Mouse (Mus musculus) ES-E14 (cell line): ENCODE measurements around the gene Cpz. TPM values are rescaled to one million over a fixed set of nuclear protein-coding genes. Genes with fewer than 3 reads are reported as not detected.

Experiments used
- DNase-seq: peaks from one replicate; pipeline ENCODE4 v3.0.0-alpha.2; 2013; ENCODE audit warnings: low read depth, low spot score
- H3K27ac ChIP-seq: 2 replicates; pipeline ENCODE4 v1.5.1; 2012; ENCODE audit warnings: low read depth, mild to moderate bottlenecking, low read length, moderate library complexity, mixed read lengths; ENCODE audit not compliant: poor library complexity, insufficient read depth, severe bottlenecking
- H3K36me3 ChIP-seq: 2 replicates; pipeline ENCODE4 v1.6.1; 2012; ENCODE audit warnings: mild to moderate bottlenecking, low read length, moderate library complexity, mixed read lengths; ENCODE audit not compliant: control insufficient read depth, poor library complexity, insufficient read depth, severe bottlenecking
- H3K4me1 ChIP-seq, 2 experiments: fragments of 150-350 bp in 1 of 2; sonication (generic) in 1 of 2; 2 replicates each; pipeline ENCODE4 v1.6.1; 2012; ENCODE audit warnings: low read length in 2 of 2, mild to moderate bottlenecking in 1 of 2, mixed read lengths in 1 of 2; ENCODE audit not compliant: control insufficient read depth in 2 of 2, insufficient read depth in 2 of 2, poor library complexity in 1 of 2
- H3K4me3 ChIP-seq, 2 experiments: fragments of 150-350 bp in 1 of 2; sonication (generic) in 1 of 2; 2 replicates each; pipeline ENCODE4 v1.5.1; 2012; ENCODE audit warnings: low read length in 2 of 2, low read depth in 1 of 2, mild to moderate bottlenecking in 1 of 2, mixed read lengths in 1 of 2; ENCODE audit not compliant: insufficient read depth in 1 of 2, poor library complexity in 1 of 2, severe bottlenecking in 1 of 2
- H3K9ac ChIP-seq: 2 replicates; pipeline ENCODE4 v1.6.1; 2012; ENCODE audit warnings: low read depth, mild to moderate bottlenecking, low read length, mixed read lengths; ENCODE audit not compliant: poor library complexity, insufficient read depth, severe bottlenecking
- H3K9me3 ChIP-seq: fragments of 150-350 bp; sonication (generic); 2 replicates; pipeline ENCODE4 v1.6.1; 2012; ENCODE audit warnings: low read depth, mild to moderate bottlenecking, low read length; ENCODE audit not compliant: control insufficient read depth, insufficient read depth
- CHD2 ChIP-seq: IDR thresholded peaks from 2 replicates; pipeline ENCODE4 v1.6.1; 2014; ENCODE audit warnings: mild to moderate bottlenecking, low read depth, low read length, inconsistent platforms
- HCFC1 ChIP-seq: IDR thresholded peaks from 2 replicates; pipeline ENCODE4 v1.6.1; 2012; ENCODE audit warnings: low read length, inconsistent platforms, borderline replicate concordance; ENCODE audit not compliant: insufficient read depth
- MAFK ChIP-seq: IDR thresholded peaks from 2 replicates; pipeline ENCODE4 v1.6.1; 2014; ENCODE audit warnings: mild to moderate bottlenecking, low read depth, low read length, inconsistent platforms; ENCODE audit not compliant: insufficient read depth
- ZC3H11A ChIP-seq: IDR thresholded peaks from 2 replicates; pipeline ENCODE4 v1.6.1; 2012; ENCODE audit warnings: low read depth, mild to moderate bottlenecking, inconsistent platforms, low read length, borderline replicate concordance
- ZNF384 ChIP-seq: IDR thresholded peaks from 2 replicates; pipeline ENCODE4 v1.6.1; 2012; ENCODE audit warnings: low read depth, low read length, inconsistent platforms
- in situ Hi-C, 2 experiments: fragments of 600-800 bp; cut with MboI; formaldehyde crosslinking; loops; one replicate each; pipeline ENCODE4 v1.15.1; 2025; ENCODE audit warnings: low sequenced_read_pairs in 2 of 2, inconsistent platforms in 1 of 2; ENCODE audit not compliant: unreplicated experiment in 2 of 2
- total RNA-seq: library from RNA; depleted of rRNA; stranded (reverse); fragments of 300-350 nt; gene quantifications from 2 replicates; pipeline ENCODE4 v1.2.3, GENCODE M21; 2012

The Cpz gene
- total RNA-seq, 1 experiment = 4.3 TPM

DNA sequence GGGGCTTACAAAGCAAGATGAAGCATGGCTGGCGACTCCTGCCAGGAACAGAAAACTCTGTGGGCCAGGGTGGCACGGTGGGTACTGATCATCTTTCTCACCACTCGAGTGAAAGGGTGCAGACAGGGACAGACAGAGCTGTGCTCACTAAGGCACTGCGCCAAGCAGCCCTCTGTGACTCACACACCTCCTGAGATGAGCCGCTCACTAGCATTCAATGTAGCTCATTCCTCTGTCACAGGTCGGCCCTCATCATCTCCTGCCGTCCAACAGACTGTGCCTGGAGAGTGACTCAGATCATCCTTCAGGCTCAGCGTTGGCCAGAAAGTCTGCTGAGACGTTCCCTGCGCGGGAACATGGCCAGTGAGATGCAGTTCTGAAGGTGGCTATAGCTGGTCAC is 8.7 kb downstream of the Cpz start:
- Histone ChIP-seq H3K4me3 (no peak overlapping the region), H3K9ac (no peak overlapping the region), H3K36me3 (no peaks in the 10 kb centered on the region), H3K27ac (no peak overlapping the region), H3K9me3 (no peaks in the 10 kb centered on the region), H3K4me1 (no peaks in the 10 kb centered on the region)
- in situ Hi-C loops = no loop called here
- DNase-seq = no peak
- no peak for TF ChIP-seq CHD2
- TF ChIP-seq HCFC1 = no peak
- TF ChIP-seq ZNF384 = no peak
- no peak for TF ChIP-seq ZC3H11A
- no peak for TF ChIP-seq MAFK

DNA sequence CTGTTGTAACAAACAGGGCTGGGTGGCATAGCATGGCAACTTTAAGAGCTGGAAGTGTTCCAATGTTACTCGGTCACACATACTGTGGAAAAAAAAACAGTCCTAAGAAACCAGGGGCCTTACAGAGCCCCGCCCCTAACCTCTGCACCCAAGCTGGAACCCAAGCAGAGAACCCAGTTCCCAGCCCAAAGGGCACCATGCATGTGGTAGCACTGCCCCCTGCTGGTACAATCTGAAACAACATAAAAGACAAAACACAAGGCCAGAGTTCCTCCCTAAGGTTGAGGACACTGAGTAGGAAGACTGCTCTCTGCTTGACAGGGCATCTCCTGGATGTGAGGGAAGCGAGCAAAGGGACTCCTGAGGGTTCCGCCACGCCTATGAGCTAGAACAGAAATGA is 14.9 kb downstream of the Cpz start:
- no peak overlapping the region for H3K9ac ChIP-seq
- H3K4me3 ChIP-seq = no peak overlapping the region
- H3K36me3 ChIP-seq = no peaks in the 10 kb centered on the region
- in situ Hi-C loops = no loop called here
- H3K4me1 ChIP-seq = peaks cover 0 to 2% of the 10 kb centered on the region in 2 experiments; a peak in 1 of 4 replicates
- H3K9me3 ChIP-seq = no peaks in the 10 kb centered on the region
- H3K27ac ChIP-seq = no peak overlapping the region
- TF ChIP-seq ZC3H11A (peak; percentile 90; the same call in 1 of the 2 replicates), CHD2 (no peak), ZNF384 (no peak)
- peak; percentile 86 for DNase-seq

DNA sequence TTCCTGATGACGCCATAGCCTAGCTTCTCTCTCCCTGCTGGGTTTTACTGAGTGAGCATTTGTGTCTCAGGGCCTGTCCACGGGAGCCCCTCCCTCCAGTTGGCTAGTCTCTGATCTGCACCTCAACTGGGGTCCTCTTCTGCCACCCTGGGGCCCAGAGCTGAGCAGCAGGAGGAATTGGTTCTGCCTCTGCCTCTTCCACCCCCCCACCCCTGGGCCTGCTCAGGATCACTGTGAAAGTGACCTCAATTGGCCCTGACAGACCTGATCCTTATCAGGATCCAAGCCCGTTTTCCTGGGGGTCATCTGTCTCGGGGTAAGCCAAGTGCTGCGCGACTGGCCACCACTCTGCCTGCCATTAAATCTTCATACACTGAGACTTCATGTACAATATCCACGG is 20.5 kb downstream of the Cpz start:
- Histone ChIP-seq H3K4me3 (no peak overlapping the region), H3K9ac (no peak overlapping the region), H3K4me1 (no peaks in the 10 kb centered on the region), H3K27ac (no peak overlapping the region), H3K9me3 (no peaks in the 10 kb centered on the region), H3K36me3 (no peaks in the 10 kb centered on the region)
- no peak for DNase-seq
- in situ Hi-C loops = loop anchor here in 1 of 2 experiments (10.0 kb wide), 1 partner anchor 140 kb away; no protein-coding TSS in a partner anchor
- TF ChIP-seq ZNF384 = no peak
- no peak for TF ChIP-seq HCFC1
- TF ChIP-seq CHD2 = no peak
- no peak for TF ChIP-seq MAFK
- TF ChIP-seq ZC3H11A = no peak

DNA sequence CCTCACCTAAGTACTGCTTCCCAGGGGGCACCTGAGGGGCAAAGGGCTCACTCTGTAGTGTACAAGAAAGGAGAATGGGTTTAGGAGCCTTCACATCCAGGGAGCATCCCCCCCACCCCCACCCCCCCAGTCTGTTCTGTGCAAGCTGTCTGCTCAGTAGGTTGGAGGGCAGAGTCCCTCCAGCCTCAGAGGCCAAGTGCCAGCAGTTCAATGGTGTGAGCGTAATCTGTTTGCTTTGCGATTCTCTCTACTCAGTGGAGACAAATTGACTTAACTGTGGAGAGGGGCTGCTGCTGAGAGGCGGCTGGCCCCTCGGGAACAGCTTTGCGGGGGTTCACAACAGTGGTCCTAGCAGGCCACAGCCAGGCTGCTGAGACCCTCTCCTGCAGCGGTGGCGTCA is 28.2 kb downstream of the Cpz start:
- H3K9me3 ChIP-seq = no peaks in the 10 kb centered on the region
- no peak overlapping the region for H3K9ac ChIP-seq
- DNase-seq = no peak
- H3K4me3 ChIP-seq = no peak overlapping the region
- in situ Hi-C loops = no loop called here
- TF ChIP-seq ZNF384 (no peak), CHD2 (no peak), HCFC1 (no peak), MAFK (no peak), ZC3H11A (no peak)
- no peak overlapping the region for H3K27ac ChIP-seq
- H3K36me3 ChIP-seq = no peaks in the 10 kb centered on the region
- H3K4me1 ChIP-seq = no peaks in the 10 kb centered on the region

DNA sequence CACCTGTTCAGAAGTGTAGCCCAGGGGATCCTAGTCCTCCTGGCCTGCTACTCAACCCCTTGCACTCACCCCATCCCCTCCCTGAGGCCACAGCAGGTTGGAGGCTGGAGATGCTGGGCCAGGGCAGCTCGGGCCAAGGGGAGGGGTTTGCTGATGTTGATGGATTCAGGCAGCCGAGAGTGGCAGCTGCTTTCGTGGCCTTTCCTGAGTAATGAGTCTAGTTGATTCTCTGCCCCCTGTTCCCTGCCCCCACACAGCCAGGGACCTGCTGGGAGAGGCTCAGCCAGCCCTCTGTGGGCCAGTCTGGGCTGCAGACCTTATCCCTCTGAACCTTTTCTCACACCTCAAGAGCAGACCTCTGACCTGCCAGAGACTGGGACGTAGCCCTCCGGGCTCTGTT is 29.5 kb downstream of the Cpz start:
- H3K9ac ChIP-seq = no peak overlapping the region
- no peak for DNase-seq
- no peak overlapping the region for H3K27ac ChIP-seq
- in situ Hi-C loops = no loop called here
- no peak overlapping the region for H3K4me3 ChIP-seq
- TF ChIP-seq ZC3H11A (no peak), CHD2 (no peak), HCFC1 (no peak), ZNF384 (no peak)
- no peaks in the 10 kb centered on the region for H3K9me3 ChIP-seq
- no peaks in the 10 kb centered on the region for H3K4me1 ChIP-seq
- H3K36me3 ChIP-seq = no peaks in the 10 kb centered on the region
